Mouse (Mus musculus): Measurements from ENCODE around the gene Hist1h2ap.
"Not testable (repeated sequence)": the region's sequence is repeated elsewhere in the genome, so short reads cannot be mapped to it uniquely, and the experiment has no call there.

The Hist1h2ap gene

GRCm38 (mm10) chr13:21810073-21810472 lies 23.2 kb downstream of the Hist1h2ap start, which contains the start of the genes Hist1h2bq and Hist1h2ao:
Hist1h2bq (minus strand) TSS chr13:21810197.
Hist1h2ao (plus strand) TSS chr13:21810465.
- DNase-seq (ENCODE audit: low spot score) = not testable (repeated sequence)

GRCm38 (mm10) chr13:21803058-21803457 lies 30.2 kb downstream of the Hist1h2ap start:
- not testable (repeated sequence) for DNase-seq (ENCODE audit: low spot score)

- DNase-seq (ENCODE audit: low spot score) = not testable (repeated sequence)
Observed at GRCm38 (mm10) chr13:21797163-21797562, 36.1 kb downstream of the Hist1h2ap start.

GRCm38 (mm10) chr13:21795584-21795983 lies 37.7 kb downstream of the Hist1h2ap start:
- no peak for DNase-seq (ENCODE audit: low spot score)

GRCm38 (mm10) chr13:21790601-21791283 lies 42.6 kb downstream of the Hist1h2ap start:
- DNase-seq (ENCODE audit: low spot score) = no peak

GRCm38 (mm10) chr13:21789925-21790324 lies 43.4 kb downstream of the Hist1h2ap start:
- DNase-seq (ENCODE audit: low spot score) = no peak

- no peak for DNase-seq (ENCODE audit: low spot score)
Observed at GRCm38 (mm10) chr13:21787760-21788593, 45.3 kb downstream of the Hist1h2ap start.

GRCm38 (mm10) chr13:21786899-21787629 lies 46.2 kb downstream of the Hist1h2ap start, which contains the start of the genes Hist1h2an and Hist1h2bp:
Hist1h2an (minus strand) TSS chr13:21787218.
Hist1h2bp (plus strand) TSS chr13:21787461.
- peak; percentile 62 for DNase-seq (ENCODE audit: low spot score)

GRCm38 (mm10) chr13:21786189-21786898 lies 47.0 kb downstream of the Hist1h2ap start:
- DNase-seq (ENCODE audit: low spot score) = no peak

- no peak for DNase-seq (ENCODE audit: low spot score)
Observed at GRCm38 (mm10) chr13:21784311-21784710, 49.0 kb downstream of the Hist1h2ap start.

GRCm38 (mm10) chr13:21783734-21784161 lies 49.6 kb downstream of the Hist1h2ap start:
- no peak for DNase-seq (ENCODE audit: low spot score)

GRCm38 (mm10) chr13:21783255-21783617 lies 50.1 kb downstream of the Hist1h2ap start, which contains the start of gene Hist1h3i:
Hist1h3i (minus strand) TSS chr13:21783370.
- DNase-seq (ENCODE audit: low spot score) = peak; percentile 18
